Mouse (Mus musculus) intestine, embryonic 14.5 days (tissue): ENCODE results near the gene Gm49510. TPM values are rescaled to one million over a fixed set of nuclear protein-coding genes. Genes with fewer than 3 reads are reported as not detected.
A peak's percentile ranks its signal among the peaks of the same experiment; 100 is the strongest.

Source experiments
- ATAC-seq: fragments of 200-750 bp; cut with Nextera tagmentation; replicated peaks from 2 replicates; pipeline ENCODE4 v1.8.0; 2017; ENCODE audit warnings: low read depth, moderate number of reproducible peaks, moderate TSS enrichment, moderate library complexity; ENCODE audit not compliant: low FRiP score, low TSS enrichment
- DNase-seq: peaks from one replicate; pipeline ENCODE4 v3.0.0-alpha.2; 2018; ENCODE audit warnings: low spot score
- H3K27ac ChIP-seq: fragments of 300-500 bp; sonication (generic); 2 replicates; pipeline ENCODE4 v1.5.1; 2014; ENCODE audit warnings: low read depth, mild to moderate bottlenecking, control low read depth
- H3K27me3 ChIP-seq: fragments of 300-500 bp; sonication (generic); replicated peaks from 2 replicates; pipeline ENCODE4 v1.6.1; 2014; ENCODE audit warnings: low read length, control low read depth; ENCODE audit not compliant: control insufficient read depth, insufficient read depth
- H3K36me3 ChIP-seq: fragments of 300-500 bp; sonication (generic); 2 replicates; pipeline ENCODE4 v1.6.1; 2014; ENCODE audit warnings: low read length, control low read depth; ENCODE audit not compliant: control insufficient read depth, insufficient read depth
- H3K4me1 ChIP-seq: fragments of 300-500 bp; sonication (generic); replicated peaks from 2 replicates; pipeline ENCODE4 v1.6.1; 2014; ENCODE audit warnings: low read length, control low read depth, mixed read lengths; ENCODE audit not compliant: control insufficient read depth, insufficient read depth
- H3K4me2 ChIP-seq: fragments of 300-500 bp; sonication (generic); 2 replicates; pipeline ENCODE4 v1.6.1; 2014; ENCODE audit warnings: low read length
- H3K4me3 ChIP-seq: fragments of 300-500 bp; sonication (generic); 2 replicates; pipeline ENCODE4 v1.5.1; 2014; ENCODE audit warnings: low read depth, low read length, control low read depth, mixed read lengths
- H3K9ac ChIP-seq: fragments of 300-500 bp; sonication (generic); 2 replicates; pipeline ENCODE4 v1.6.1; 2014; ENCODE audit warnings: mild to moderate bottlenecking, low read length
- H3K9me3 ChIP-seq: fragments of 300-500 bp; sonication (generic); 2 replicates; pipeline ENCODE4 v1.6.1; 2016; ENCODE audit warnings: low read length, control low read depth; ENCODE audit not compliant: control insufficient read depth
- WGBS: fragments of 180-500 bp; shearing (Covaris S2); extraction: QIAGEN DNeasy Blood & Tissue Kit; methylation state at CpG from one replicate; pipeline ENCODE4 v1.1.7; 2014; 5-methylcytosine and 5-hydroxymethylcytosine counted together
- polyA plus RNA-seq: library from polyadenylated mRNA; unstranded; fragments of >200 nt; fragmentation: Nextera tagmentation; extraction: Ambion mirVana; gene quantifications from 2 replicates; pipeline ENCODE4 v1.2.1, GENCODE M21; 2014

Gm49510 gene
- polyA plus RNA-seq, 1 experiment from 2014 or later: 0.62 TPM

GRCm38 (mm10) chr15:78892440-78892839 lies 7.0 kb upstream of the Gm49510 start:
- Histone ChIP-seq H3K27me3 (no peaks in the 10 kb centered on the region), H3K36me3 (peaks cover 66% of the 10 kb centered on the region), H3K9me3 (no peaks in the 10 kb centered on the region), H3K4me2 (no peak overlapping the region), H3K4me3 (no peak overlapping the region), H3K27ac (no peak overlapping the region), H3K4me1 (peaks cover 22% of the 10 kb centered on the region), H3K9ac (no peak overlapping the region)
- 24% methylated on average over 7 of the region's 7 CpGs for WGBS
- no peak for ATAC-seq
- no peak for DNase-seq

GRCm38 (mm10) chr15:78894726-78895125 lies 4.7 kb upstream of the Gm49510 start:
- DNase-seq: no peak
- Histone ChIP-seq H3K9ac (no peak overlapping the region), H3K27ac (peak overlapping the region; percentile 49; the same call in 1 of the 2 replicates), H3K4me2 (no peak overlapping the region), H3K4me3 (no peak overlapping the region), H3K9me3 (no peaks in the 10 kb centered on the region), H3K27me3 (no peaks in the 10 kb centered on the region), H3K36me3 (peaks cover 46% of the 10 kb centered on the region), H3K4me1 (peaks cover 31% of the 10 kb centered on the region)
- ATAC-seq: no peak
- 69% methylated on average over 13 of the region's 13 CpGs for WGBS

GRCm38 (mm10) chr15:78895741-78896140 lies 3.7 kb upstream of the Gm49510 start:
- Histone ChIP-seq H3K27me3 (no peaks in the 10 kb centered on the region), H3K9ac (no peak overlapping the region), H3K9me3 (no peaks in the 10 kb centered on the region), H3K36me3 (peaks cover 41% of the 10 kb centered on the region), H3K27ac (no peak overlapping the region), H3K4me3 (no peak overlapping the region), H3K4me1 (peaks cover 32% of the 10 kb centered on the region), H3K4me2 (no peak overlapping the region)
- DNase-seq (no peak), ATAC-seq (no peak)
- WGBS: 82% methylated on average over 2 of the region's 2 CpGs

- peaks cover 36% of the 10 kb centered on the region for H3K4me1 ChIP-seq
- no peak overlapping the region for H3K4me2 ChIP-seq
- H3K27me3 ChIP-seq: no peaks in the 10 kb centered on the region
- 81% methylated on average over 3 of the region's 3 CpGs for WGBS
- ATAC-seq (no peak), DNase-seq (no peak)
- no peak overlapping the region for H3K4me3 ChIP-seq
- H3K9me3 ChIP-seq: no peaks in the 10 kb centered on the region
- no peak overlapping the region for H3K27ac ChIP-seq
- H3K9ac ChIP-seq: no peak overlapping the region
- peaks cover 37% of the 10 kb centered on the region for H3K36me3 ChIP-seq
Measured at GRCm38 (mm10) chr15:78896149-78896548, 3.3 kb upstream of the Gm49510 start.

GRCm38 (mm10) chr15:78897488-78897887 lies 2.0 kb upstream of the Gm49510 start:
- no peak overlapping the region for H3K4me3 ChIP-seq
- peaks cover 25% of the 10 kb centered on the region for H3K36me3 ChIP-seq
- H3K9ac ChIP-seq: no peak overlapping the region
- H3K27ac ChIP-seq: no peak overlapping the region
- DNase-seq (no peak), ATAC-seq (no peak)
- no peaks in the 10 kb centered on the region for H3K27me3 ChIP-seq
- H3K4me2 ChIP-seq: no peak overlapping the region
- WGBS: 82% methylated on average over 4 of the region's 4 CpGs
- H3K4me1 ChIP-seq: peaks cover 38% of the 10 kb centered on the region
- H3K9me3 ChIP-seq: no peaks in the 10 kb centered on the region

GRCm38 (mm10) chr15:78898507-78899001 lies 913 bp upstream of the Gm49510 start:
- Histone ChIP-seq H3K4me1 (peaks cover 38% of the 10 kb centered on the region), H3K4me3 (0 out of 2 replicates have a peak overlapping the region, but pooled peaks have one; percentile 1), H3K9ac (no peak overlapping the region), H3K27ac (peak overlapping the region; percentile 47), H3K27me3 (no peaks in the 10 kb centered on the region), H3K9me3 (no peaks in the 10 kb centered on the region), H3K4me2 (peak overlapping the region; percentile 71), H3K36me3 (peaks cover 22% of the 10 kb centered on the region)
- DNase-seq (no peak), ATAC-seq (no peak)
- WGBS: 50% methylated on average over 6 of the region's 6 CpGs

GRCm38 (mm10) chr15:78899740-78900584 lies 495 bp downstream of the Gm49510 start, which contains the start of gene Sh3bp1:
Gene Sh3bp1, plus strand, starts transcription at chr15:78899768.
- DNase-seq: peak; percentile 81
- H3K4me1 ChIP-seq: peaks cover 29% of the 10 kb centered on the region
- H3K4me3 ChIP-seq: peak within 1 kb of the TSS; percentile 78
- H3K9me3 ChIP-seq: no peaks in the 10 kb centered on the region
- peak within 1 kb of the TSS; percentile 71 for H3K4me2 ChIP-seq
- H3K9ac ChIP-seq: peak within 1 kb of the TSS; percentile 70
- H3K27me3 ChIP-seq: no peaks in the 10 kb centered on the region
- under 1% methylated on average over 44 of the region's 47 CpGs for WGBS
- peak within 1 kb of the TSS; percentile 48 for H3K27ac ChIP-seq
- H3K36me3 ChIP-seq: peaks cover 23% of the 10 kb centered on the region
- ATAC-seq: peak; percentile 68

- peak overlapping the region; percentile 78 for H3K4me3 ChIP-seq
- H3K4me2 ChIP-seq: peak overlapping the region; percentile 71
- peaks cover 31% of the 10 kb centered on the region for H3K36me3 ChIP-seq
- 13% methylated on average over 18 of the region's 18 CpGs for WGBS
- peak overlapping the region; percentile 48 for H3K27ac ChIP-seq
- peaks cover 29% of the 10 kb centered on the region for H3K4me1 ChIP-seq
- no peaks in the 10 kb centered on the region for H3K9me3 ChIP-seq
- peak overlapping the region; percentile 70 for H3K9ac ChIP-seq
- H3K27me3 ChIP-seq: no peaks in the 10 kb centered on the region
- DNase-seq: peak; percentile 66
- ATAC-seq: 0 out of 2 replicates have a peak, but pooled peaks have one; percentile 18
Measured at GRCm38 (mm10) chr15:78900585-78901421, 1.3 kb downstream of the Gm49510 start.
